Mouse (Mus musculus) layer of hippocampus, postnatal 14 days (tissue): ENCODE data around the gene Olfr161. TPM values are rescaled to one million over a fixed set of nuclear protein-coding genes. Genes with fewer than 3 reads are reported as not detected.
"Not testable (repeated sequence)": the region's sequence is repeated elsewhere in the genome, so short reads cannot be mapped to it uniquely, and the experiment has no call there.

Experiments used
- DNase-seq, 2 experiments: peaks; one replicate each; pipeline ENCODE4 v3.0.0; 2021 to 2022; ENCODE audit warnings: low spot score in 2 of 2, mixed read lengths in 1 of 2
- long read RNA-seq, 2 experiments: library from polyadenylated mRNA; stranded (forward); transcript quantifications; one replicate each; pipeline ENCODE4 v2.0.0; 2021
- total RNA-seq, 2 experiments: library from RNA; stranded (reverse); gene quantifications; 2 replicates each; pipeline ENCODE4 v1.2.3; 2021

Gene Olfr161
- not detected for total RNA-seq
- long read RNA-seq, experiment 1 = 0 reads
- long read RNA-seq, experiment 2 = 0 reads

- no peak for DNase-seq
Observed at GRCm38 (mm10) chr16:3590691-3591090, at the start of gene Olfr161. Olfr161 (plus strand) TSS chr16:3591042.

- no peak for DNase-seq
Observed at GRCm38 (mm10) chr16:3563553-3563952, 27.3 kb upstream of the Olfr161 start.

DNA sequence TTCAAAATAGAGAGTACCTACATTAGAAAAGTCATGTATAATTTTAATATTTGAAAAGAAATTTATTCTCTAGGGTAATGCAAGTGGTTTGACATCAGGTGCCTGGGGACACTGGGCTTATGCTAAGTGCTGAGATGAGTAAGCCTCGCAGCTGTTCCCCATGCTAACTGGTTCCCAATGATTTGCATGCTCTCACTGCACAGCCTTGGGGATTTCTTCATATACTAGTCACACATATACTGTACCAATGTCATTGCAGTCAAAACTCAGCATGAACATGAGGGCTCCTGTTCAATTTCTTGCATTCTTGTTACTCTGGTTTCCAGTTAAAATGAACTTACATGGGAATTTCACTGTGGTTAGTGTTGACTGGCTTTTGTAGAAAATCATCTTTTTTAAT is 13.2 kb upstream of the Olfr161 start:
- DNase-seq = not testable (repeated sequence)

DNA sequence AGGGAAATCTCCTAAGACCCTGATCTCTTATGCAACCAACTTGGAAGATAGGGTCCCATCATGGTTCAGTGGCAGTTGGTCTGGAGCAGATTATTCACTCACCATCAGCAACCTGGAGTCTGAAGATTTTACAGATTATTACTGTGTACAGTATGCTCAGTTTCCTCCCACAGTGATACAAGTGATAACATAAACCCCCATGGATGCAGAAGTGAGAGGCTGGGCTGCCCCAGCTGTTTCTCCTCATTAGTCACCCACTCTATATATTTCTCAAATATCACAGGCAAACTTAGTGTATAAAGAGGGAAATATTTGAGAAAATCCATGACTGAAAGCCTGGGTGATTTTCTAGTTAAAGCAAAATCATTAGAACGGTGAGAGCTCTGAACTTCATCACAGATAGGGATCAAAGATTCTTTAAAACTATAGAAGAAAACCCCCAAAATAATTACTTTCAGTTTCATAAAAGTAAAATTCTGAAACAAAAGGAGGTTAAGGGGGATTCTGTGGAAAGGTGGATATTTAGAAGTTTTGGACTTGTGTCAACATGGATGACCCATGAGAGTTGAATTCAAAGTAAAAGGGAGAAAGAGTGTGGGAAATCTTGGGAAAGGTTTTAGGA is 12.5 kb upstream of the Olfr161 start:
- not testable (repeated sequence) for DNase-seq

DNA sequence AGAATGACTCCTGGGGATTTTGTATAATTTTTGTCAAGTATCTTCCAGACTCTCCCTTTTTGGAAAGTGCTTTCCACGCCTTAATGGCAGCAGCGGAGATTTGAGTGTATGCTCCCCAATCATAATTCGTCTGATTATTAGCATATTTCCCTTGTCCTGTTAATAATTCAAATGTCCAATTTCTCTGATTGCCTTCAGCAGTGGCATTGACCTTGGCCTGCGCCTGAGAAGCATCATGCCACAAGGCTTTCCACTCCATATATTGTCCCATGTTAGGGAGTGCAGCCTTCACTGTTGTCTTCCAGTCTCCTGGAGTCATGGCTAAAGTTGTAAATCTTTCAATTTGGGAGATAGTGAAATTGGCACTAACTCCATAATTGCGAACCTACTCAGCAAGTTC is 40.5 kb downstream of the Olfr161 start:
- DNase-seq = not testable (repeated sequence)

- not testable (repeated sequence) for DNase-seq
Observed at GRCm38 (mm10) chr16:3632572-3633361, 41.9 kb downstream of the Olfr161 start.

Other genes starting within 250 kb of the Olfr161 start
- gene Mefv, start 127.1 kb downstream of the Olfr161 start, total RNA-seq = not detected
- gene Zfp263, start 153.1 kb downstream of the Olfr161 start, total RNA-seq = 10 to 100 TPM; 18.1 TPM
- gene Olfr15, start 239.8 kb downstream of the Olfr161 start, total RNA-seq = not detected